Mouse (Mus musculus) adrenal gland, postnatal 36 days (tissue): ENCODE measurements around the gene AA986860. TPM values are rescaled to one million over a fixed set of nuclear protein-coding genes. Genes with fewer than 3 reads are reported as not detected.
A peak's percentile ranks its signal among the peaks of the same experiment; 100 is the strongest.

ENCODE experiments used
- DNase-seq, 2 experiments: peaks; one replicate each; pipeline ENCODE4 v3.0.0; 2021; ENCODE audit warnings: mixed read lengths in 1 of 2
- long read RNA-seq, 2 experiments: library from polyadenylated mRNA; stranded (forward); transcript quantifications; one replicate each; pipeline ENCODE4 v2.0.0; 2021; ENCODE audit warnings: borderline sequencing depth in 2 of 2
- total RNA-seq, 2 experiments: library from RNA; stranded (reverse); gene quantifications; 2 replicates each; pipeline ENCODE4 v1.2.3; 2021

Gene AA986860
- total RNA-seq = 10 to 100 TPM in 1 of 2 experiments, 1 to 10 TPM in 1; 2.7 to 13.1 TPM
- long read RNA-seq, experiment 1, partial matches to known transcripts = 0 of 2 reads
- long read RNA-seq, experiment 1, other reads (novel, unspliced or antisense) = 2 of 2 reads
- long read RNA-seq, experiment 2, partial matches to known transcripts = 0 of 1 reads
- long read RNA-seq, experiment 2, other reads (novel, unspliced or antisense) = 1 of 1 reads

GRCm38 (mm10) chr1:130731741-130732337, at the start of gene AA986860:
Gene AA986860, plus strand, starts transcription at chr1:130731976.
- DNase-seq = peak; percentile 38 to 53

DNA sequence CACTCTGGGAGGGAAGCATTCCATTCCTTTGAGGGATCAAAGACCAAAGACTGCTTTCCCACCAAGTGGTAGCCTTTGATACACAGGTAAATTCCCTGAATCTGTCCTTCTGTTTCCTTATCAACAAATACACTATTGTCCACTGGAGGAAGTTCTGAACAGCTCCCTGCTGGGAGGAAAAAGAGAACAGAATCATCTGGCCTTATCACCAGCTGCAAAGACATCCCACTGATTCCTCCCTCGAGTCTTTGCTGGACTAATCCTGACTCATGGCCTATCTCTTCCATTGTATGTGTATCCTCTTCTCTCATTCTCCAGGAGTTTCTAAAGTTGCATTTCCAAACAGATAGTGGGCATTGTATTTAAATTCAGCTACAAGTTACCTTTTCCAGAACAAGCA, 47.9 kb upstream of the AA986860 start:
- DNase-seq = no peak

DNA sequence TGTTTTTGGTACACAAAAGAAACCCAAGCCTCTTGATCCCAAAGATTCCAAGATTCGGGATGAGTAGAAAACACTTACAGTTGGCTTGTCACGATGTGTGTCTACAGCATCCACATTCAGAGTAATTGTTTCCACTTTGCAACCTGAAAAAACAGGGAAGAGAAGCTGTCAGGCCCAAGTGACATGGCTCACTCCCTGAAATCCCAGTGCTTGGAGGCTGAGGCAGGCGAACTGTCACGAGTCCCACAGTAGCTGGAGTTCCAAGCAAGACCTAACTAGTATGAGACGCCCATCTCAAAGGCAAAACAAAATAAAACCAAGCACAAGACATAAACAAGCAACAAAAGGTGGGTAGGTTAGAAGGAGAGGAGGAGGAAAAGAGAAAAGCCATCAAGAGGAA, 33.2 kb upstream of the AA986860 start:
- no peak for DNase-seq

GRCm38 (mm10) chr1:130699937-130700633, 31.7 kb upstream of the AA986860 start:
- peak; percentile 34 to 35 for DNase-seq

- no peak for DNase-seq
Observed at GRCm38 (mm10) chr1:130701976-130702375, 29.8 kb upstream of the AA986860 start.

GRCm38 (mm10) chr1:130703613-130704012, 28.2 kb upstream of the AA986860 start:
- no peak for DNase-seq

DNA sequence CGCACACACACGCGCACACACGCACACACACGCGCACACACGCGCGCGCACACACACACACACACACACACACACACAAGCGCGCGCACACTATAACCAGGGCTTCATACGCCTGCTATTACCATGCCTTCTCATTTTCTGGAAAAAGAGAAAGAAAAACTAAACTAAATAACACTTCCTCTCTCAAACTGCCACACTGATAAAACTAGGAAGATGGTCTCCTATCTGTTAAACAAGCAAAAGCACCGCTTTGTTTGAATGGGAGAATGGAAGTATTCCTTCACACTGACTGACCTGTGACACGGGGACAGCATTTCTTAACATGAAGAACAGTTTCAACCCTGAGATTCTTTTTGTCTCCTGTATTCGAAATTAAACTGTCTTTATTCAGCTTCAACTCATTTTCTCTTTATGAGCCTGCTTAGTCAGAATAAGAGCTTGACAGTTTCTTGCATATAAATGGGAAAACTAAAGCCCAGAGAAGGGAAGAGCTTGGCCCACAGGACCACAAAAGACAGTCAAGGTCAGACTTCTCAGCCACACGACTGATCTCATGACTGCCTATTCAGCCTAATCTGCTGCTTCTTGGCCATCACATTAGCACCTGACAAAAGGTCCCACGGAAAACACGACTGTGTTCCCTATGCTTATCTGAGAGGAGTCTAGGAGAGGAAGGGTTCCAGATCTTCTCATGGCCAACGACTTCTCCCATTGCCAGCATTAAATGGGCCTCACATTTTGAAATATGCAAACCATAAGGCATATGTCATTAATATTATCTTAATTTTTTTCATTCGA, 21.3 kb upstream of the AA986860 start:
- no peak for DNase-seq

GRCm38 (mm10) chr1:130714046-130714445, 17.7 kb upstream of the AA986860 start:
- no peak for DNase-seq

DNA sequence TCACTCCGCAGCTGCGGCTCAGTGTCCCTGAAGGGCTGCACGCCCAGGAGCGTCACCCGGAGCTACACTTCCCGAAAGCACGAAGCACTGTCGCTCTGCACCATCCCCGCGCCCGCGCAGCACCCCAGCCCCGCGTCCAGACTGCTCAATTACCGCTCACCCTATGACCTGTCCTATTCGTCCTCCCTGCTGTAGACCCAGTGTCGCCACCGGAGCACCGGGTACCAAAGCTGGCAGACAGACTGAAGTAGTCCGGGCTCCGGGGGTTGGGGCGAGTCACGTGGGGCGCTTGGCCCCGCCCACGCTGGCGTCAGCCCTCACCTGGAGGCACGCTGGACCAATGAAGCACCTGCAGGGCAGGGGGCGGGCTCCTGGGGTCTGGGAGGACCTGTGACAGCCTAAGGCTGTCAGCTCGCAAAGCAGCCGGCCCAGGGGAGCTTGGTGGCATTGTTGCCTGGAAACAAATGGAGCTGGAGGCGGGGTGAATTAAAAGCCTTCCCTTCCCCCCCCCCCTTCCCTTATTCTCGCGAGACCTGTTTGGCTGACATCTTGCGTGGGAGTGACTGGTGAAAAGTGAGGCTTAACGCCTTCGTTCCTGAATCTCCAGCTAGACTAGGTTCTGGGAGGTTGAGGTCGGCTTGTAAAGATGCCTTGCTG, 16.1 kb upstream of the AA986860 start, which contains the start of gene Gm29427:
Gm29427 (minus strand) TSS at position 239 of the 657 bp plus-strand sequence.
- DNase-seq = peak; percentile 90 to 95

GRCm38 (mm10) chr1:130716218-130716512, 15.6 kb upstream of the AA986860 start:
- no peak for DNase-seq

GRCm38 (mm10) chr1:130716513-130717290, 15.1 kb upstream of the AA986860 start:
- peak; percentile 66 to 67 for DNase-seq

GRCm38 (mm10) chr1:130717291-130717871, 14.4 kb upstream of the AA986860 start, which contains the start of gene Yod1:
Gene Yod1, plus strand, starts transcription at chr1:130717327.
- DNase-seq = peak; percentile 94 to 95

GRCm38 (mm10) chr1:130724206-130724605, 7.6 kb upstream of the AA986860 start:
- no peak for DNase-seq

DNA sequence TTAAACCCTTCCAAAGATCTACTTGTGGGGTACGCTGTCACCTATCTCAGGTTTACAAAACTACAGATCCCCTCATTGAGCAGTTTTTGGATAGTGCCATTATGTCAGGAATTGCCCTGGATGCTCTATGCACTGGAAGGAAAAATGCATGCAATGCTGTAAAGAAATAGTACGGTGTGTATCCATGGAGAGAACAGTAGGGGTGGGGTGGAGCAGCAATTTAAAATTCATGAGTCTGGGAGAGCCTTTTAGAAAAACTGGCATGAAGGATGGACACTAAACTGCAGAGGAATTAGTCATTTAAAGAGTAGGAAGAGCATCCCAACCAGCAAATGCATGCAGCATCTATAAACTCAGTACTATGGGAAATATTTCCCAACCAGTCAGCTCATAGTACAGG, 5.4 kb upstream of the AA986860 start:
- no peak for DNase-seq

- no peak for DNase-seq
Observed at GRCm38 (mm10) chr1:130728070-130728469, 3.7 kb upstream of the AA986860 start.

DNA sequence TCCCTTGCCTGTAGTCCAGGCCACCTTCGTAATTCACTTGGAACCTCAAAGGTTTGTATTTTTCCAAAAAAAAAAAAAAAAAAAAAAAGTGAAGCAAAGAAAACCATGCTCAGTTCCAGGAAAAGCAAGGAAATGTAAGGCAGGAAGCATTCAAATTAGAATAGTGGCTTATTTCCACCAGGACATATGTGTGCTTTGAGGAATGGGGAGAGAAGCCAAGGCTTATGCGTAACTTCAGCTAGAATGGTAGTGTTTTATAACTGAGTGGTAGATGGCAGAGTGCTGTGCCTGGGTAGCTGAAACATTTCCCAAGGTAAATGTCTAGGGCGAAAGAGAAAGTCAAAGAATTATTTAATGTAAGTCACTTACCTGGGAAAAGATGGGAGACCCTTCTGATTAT, 3.1 kb upstream of the AA986860 start:
- DNase-seq = no peak

GRCm38 (mm10) chr1:130729153-130729552, 2.6 kb upstream of the AA986860 start, which contains the start of gene Pfkfb2:
Gene Pfkfb2, minus strand, starts transcription at chr1:130729253.
- no peak for DNase-seq

DNA sequence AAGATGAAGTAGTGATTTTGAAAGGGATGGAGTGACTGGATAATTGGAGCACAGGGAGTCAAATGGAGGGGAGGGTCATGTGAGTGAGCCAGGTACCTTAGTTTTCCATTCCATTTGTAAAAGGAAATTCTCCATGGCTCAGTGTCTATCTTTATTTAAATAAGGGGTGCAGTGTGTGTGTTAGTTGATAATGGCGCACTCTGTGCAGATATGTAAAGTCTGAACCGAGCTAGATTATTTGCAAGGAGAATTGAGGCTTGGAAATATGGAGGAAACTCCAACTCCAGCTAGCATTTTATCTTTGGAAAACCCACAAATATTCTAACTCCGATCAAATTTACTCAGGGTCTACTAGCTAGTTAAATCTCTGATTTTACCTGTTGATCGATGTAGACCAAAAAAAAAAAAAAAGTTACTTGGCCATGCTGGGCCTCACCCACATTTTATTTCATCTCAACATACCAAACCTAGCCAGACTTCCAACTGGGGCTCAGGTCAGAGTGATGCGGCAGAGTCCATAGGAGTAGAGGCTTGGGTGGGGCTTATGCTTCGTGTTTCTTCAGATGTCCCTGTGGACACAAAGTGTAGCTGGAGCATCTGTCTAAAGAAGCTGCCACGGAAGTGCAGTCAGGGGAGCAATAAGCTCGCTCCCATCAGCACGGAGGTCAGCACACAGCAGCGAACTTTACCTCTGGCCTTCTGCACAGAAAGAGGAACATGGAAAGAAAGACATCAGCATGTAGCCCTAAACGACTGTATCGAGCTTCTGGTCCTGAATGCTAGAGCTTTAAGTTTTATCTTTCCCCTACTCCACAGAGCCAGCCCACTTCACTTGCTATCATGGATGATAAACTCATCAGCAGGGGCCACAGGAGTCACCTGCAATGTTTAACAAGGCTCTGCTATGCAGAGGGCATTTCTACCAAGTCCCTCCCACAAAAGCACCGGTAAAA, 1.2 kb downstream of the AA986860 start:
- DNase-seq = no peak

GRCm38 (mm10) chr1:130733671-130734070, 1.9 kb downstream of the AA986860 start:
- peak; percentile 45 to 46 for DNase-seq

- no peak for DNase-seq
Observed at GRCm38 (mm10) chr1:130734452-130734851, 2.7 kb downstream of the AA986860 start.
